Mouse (Mus musculus) liver, adult 2 months (tissue): Measurements from ENCODE around the gene Ccdc65. TPM values are rescaled to one million over a fixed set of nuclear protein-coding genes. Genes with fewer than 3 reads are reported as not detected.

Experiments used
- DNase-seq: peaks from one replicate; pipeline ENCODE4 v3.0.0-alpha.2; 2011; ENCODE audit warnings: low read depth, low spot score; ENCODE audit errors: extremely low read depth
- H3K27ac ChIP-seq: fragments of 200-500 bp; replicated peaks from 2 replicates; pipeline ENCODE4 v1.5.1; 2012; ENCODE audit warnings: low read depth, mild to moderate bottlenecking, control low read depth, inconsistent platforms, low read length; ENCODE audit not compliant: insufficient read depth
- H3K27me3 ChIP-seq: fragments of 200-500 bp; 2 replicates; pipeline ENCODE4 v1.6.1; 2012; ENCODE audit warnings: mild to moderate bottlenecking, moderate library complexity, low read length, inconsistent platforms; ENCODE audit not compliant: control insufficient read depth, insufficient read depth
- H3K36me3 ChIP-seq: fragments of 200-500 bp; 2 replicates; pipeline ENCODE4 v1.6.1; 2012; ENCODE audit warnings: low read length, inconsistent platforms; ENCODE audit not compliant: control insufficient read depth, insufficient read depth
- H3K4me1 ChIP-seq: fragments of 200-500 bp; 2 replicates; pipeline ENCODE4 v1.6.1; 2011; ENCODE audit warnings: low read length; ENCODE audit not compliant: control insufficient read depth, insufficient read depth
- H3K4me3 ChIP-seq: fragments of 200-500 bp; 2 replicates; pipeline ENCODE4 v1.5.1; 2011; ENCODE audit warnings: low read depth, mild to moderate bottlenecking, control low read depth, low read length, moderate library complexity; ENCODE audit not compliant: insufficient read depth
- H3K79me2 ChIP-seq: fragments of 200-500 bp; 2 replicates; pipeline ENCODE4 v1.6.1; 2012; ENCODE audit warnings: inconsistent platforms, mild to moderate bottlenecking, low read length, moderate library complexity; ENCODE audit not compliant: control insufficient read depth, insufficient read depth
- H3K9ac ChIP-seq: fragments of 200-500 bp; 2 replicates; pipeline ENCODE4 v1.6.1; 2012; ENCODE audit warnings: low read depth, mild to moderate bottlenecking, control low read depth, inconsistent platforms, low read length
- CTCF ChIP-seq: fragments of 200-500 bp; IDR thresholded peaks from 2 replicates; pipeline ENCODE4 v1.5.1; 2011; ENCODE audit warnings: low read depth, low read length, control low read depth
- POLR2A ChIP-seq: fragments of 200-500 bp; IDR thresholded peaks from 2 replicates; pipeline ENCODE4 v1.6.1; 2011; ENCODE audit warnings: low read length, control low read depth; ENCODE audit not compliant: insufficient read depth; ENCODE audit errors: extremely low read depth
- WGBS: fragments of 180-500 bp; shearing (Covaris S2); methylation state at CpG from one replicate; pipeline ENCODE4 v1.1.7; 2018; 5-methylcytosine and 5-hydroxymethylcytosine counted together
- polyA plus RNA-seq: library from polyadenylated mRNA; depleted of rRNA; stranded (reverse); fragments of >200 nt; gene quantifications from 2 replicates; pipeline ENCODE4 v1.2.3, GENCODE M21; 2012
- total RNA-seq: library from RNA; depleted of rRNA; stranded (reverse); fragments of >200 nt; gene quantifications from 2 replicates; pipeline ENCODE4 v1.2.3, GENCODE M21; 2014

Gene Ccdc65
- total and polyA plus RNA-seq, 2 experiments: not detected

GRCm38 (mm10) chr15:98728366-98728765, 20.4 kb downstream of the Ccdc65 start:
- Histone ChIP-seq H3K4me1 (peaks cover 13% of the 10 kb centered on the region), H3K27ac (no peak overlapping the region), H3K79me2 (no peaks in the 10 kb centered on the region), H3K9ac (no peak overlapping the region), H3K36me3 (no peaks in the 10 kb centered on the region), H3K27me3 (no peaks in the 10 kb centered on the region), H3K4me3 (no peak overlapping the region)
- no peak for DNase-seq
- TF ChIP-seq POLR2A: no peak
- TF ChIP-seq CTCF: no peak
- WGBS: 43% methylated on average over 9 of the region's 9 CpGs

- peak; percentile 40 for DNase-seq
- H3K9ac ChIP-seq: no peak overlapping the region
- peaks cover 15% of the 10 kb centered on the region for H3K4me1 ChIP-seq
- no peak overlapping the region for H3K27ac ChIP-seq
- 70% methylated on average over 7 of the region's 7 CpGs for WGBS
- TF ChIP-seq POLR2A: no peak
- no peak for TF ChIP-seq CTCF
- no peaks in the 10 kb centered on the region for H3K79me2 ChIP-seq
- no peak overlapping the region for H3K4me3 ChIP-seq
- no peaks in the 10 kb centered on the region for H3K27me3 ChIP-seq
- no peaks in the 10 kb centered on the region for H3K36me3 ChIP-seq
Observed at GRCm38 (mm10) chr15:98729791-98730545, 22.0 kb downstream of the Ccdc65 start.

GRCm38 (mm10) chr15:98730790-98731189, 22.8 kb downstream of the Ccdc65 start:
- no peak overlapping the region for H3K9ac ChIP-seq
- DNase-seq: no peak
- no peaks in the 10 kb centered on the region for H3K79me2 ChIP-seq
- no peaks in the 10 kb centered on the region for H3K27me3 ChIP-seq
- H3K4me1 ChIP-seq: peaks cover 15% of the 10 kb centered on the region
- H3K27ac ChIP-seq: no peak overlapping the region
- no peak for TF ChIP-seq POLR2A
- no peak for TF ChIP-seq CTCF
- H3K36me3 ChIP-seq: no peaks in the 10 kb centered on the region
- WGBS: 76% methylated on average over 6 of the region's 6 CpGs
- no peak overlapping the region for H3K4me3 ChIP-seq

DNA sequence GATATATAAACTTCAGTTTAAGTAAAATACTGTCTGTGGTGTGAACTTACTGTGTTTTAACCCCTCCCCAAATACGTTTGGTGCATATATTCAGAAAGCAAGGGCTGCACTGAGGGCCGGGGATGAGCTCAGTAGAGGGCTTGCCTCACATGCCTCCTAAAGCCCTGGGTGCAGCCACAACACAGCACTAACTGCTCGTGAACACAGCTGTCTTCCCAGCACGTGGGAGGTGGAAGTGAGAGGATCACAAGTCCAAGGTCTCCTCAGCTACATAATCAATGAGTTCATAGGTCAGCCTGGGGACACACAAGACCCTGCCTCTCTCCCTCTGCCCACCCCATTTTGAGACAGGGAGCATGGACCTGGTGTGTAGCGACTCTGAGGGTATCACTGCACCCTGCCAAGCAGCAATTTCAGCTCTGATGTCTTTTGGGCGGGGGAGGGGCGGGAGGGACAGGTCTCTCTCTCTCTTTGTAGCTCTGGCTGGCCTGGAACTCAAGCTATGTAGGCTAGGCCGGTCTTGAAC, 24.1 kb downstream of the Ccdc65 start:
- TF ChIP-seq CTCF (no peak), POLR2A (no peak)
- H3K79me2 ChIP-seq: no peaks in the 10 kb centered on the region
- H3K27ac ChIP-seq: 0 out of 2 replicates have a peak overlapping the region, but pooled peaks have one; percentile 24
- peak; percentile 82 for DNase-seq
- H3K27me3 ChIP-seq: no peaks in the 10 kb centered on the region
- no peak overlapping the region for H3K9ac ChIP-seq
- WGBS: 29% methylated on average over 8 of the region's 8 CpGs
- no peaks in the 10 kb centered on the region for H3K36me3 ChIP-seq
- H3K4me3 ChIP-seq: no peak overlapping the region
- peaks cover 12% of the 10 kb centered on the region for H3K4me1 ChIP-seq

DNA sequence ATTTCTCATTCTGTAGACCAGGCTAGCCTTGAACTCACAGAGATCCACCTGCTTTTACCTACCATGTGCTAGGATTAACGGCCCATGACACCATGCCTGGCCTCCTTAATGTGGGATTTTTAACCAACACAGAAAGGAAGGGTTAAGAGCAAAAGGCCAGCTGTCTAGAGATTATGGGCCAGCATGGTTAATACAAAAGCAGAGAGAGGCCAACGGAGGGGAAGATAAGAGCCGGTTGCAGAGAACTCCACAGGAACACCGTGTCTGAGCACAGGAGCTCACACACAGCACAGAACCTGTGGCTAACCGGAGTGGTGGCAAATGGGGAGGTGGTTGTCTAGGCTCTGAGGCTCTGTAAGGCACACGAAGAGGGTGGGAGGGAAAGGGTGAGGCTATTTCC, 25.4 kb downstream of the Ccdc65 start:
- H3K27me3 ChIP-seq: no peaks in the 10 kb centered on the region
- TF ChIP-seq CTCF (no peak), POLR2A (no peak)
- H3K9ac ChIP-seq: no peak overlapping the region
- DNase-seq: no peak
- peaks cover 15% of the 10 kb centered on the region; the same call in 1 of the 2 replicates for H3K4me1 ChIP-seq
- no peak overlapping the region for H3K27ac ChIP-seq
- no peak overlapping the region for H3K4me3 ChIP-seq
- 35% methylated on average over 6 of the region's 6 CpGs for WGBS
- no peaks in the 10 kb centered on the region for H3K36me3 ChIP-seq
- H3K79me2 ChIP-seq: no peaks in the 10 kb centered on the region
